Mouse (Mus musculus) forebrain, embryonic 14.5 days (tissue): ENCODE measurements around the gene Ephx4. TPM values are rescaled to one million over a fixed set of nuclear protein-coding genes. Genes with fewer than 3 reads are reported as not detected.

Source experiments
- ATAC-seq: fragments of 200-750 bp; cut with Nextera tagmentation; 2 replicates; pipeline ENCODE4 v1.8.0; 2017; ENCODE audit warnings: mild to moderate bottlenecking, moderate library complexity
- DNase-seq: peaks from one replicate; pipeline ENCODE4 v3.0.0-alpha.2; 2015; ENCODE audit warnings: low spot score
- H3K27ac ChIP-seq: fragments of 300-500 bp; sonication (generic); 2 replicates; pipeline ENCODE4 v1.5.1; 2014; ENCODE audit warnings: low read depth, mild to moderate bottlenecking, control low read depth, low read length, moderate library complexity
- H3K27me3 ChIP-seq: fragments of 300-500 bp; sonication (generic); replicated peaks from 2 replicates; pipeline ENCODE4 v1.6.1; 2014; ENCODE audit warnings: low read length, control low read depth, mixed read lengths; ENCODE audit not compliant: control insufficient read depth, insufficient read depth
- H3K36me3 ChIP-seq: fragments of 300-500 bp; sonication (generic); 2 replicates; pipeline ENCODE4 v1.6.1; 2014; ENCODE audit warnings: low read length, control low read depth; ENCODE audit not compliant: control insufficient read depth, insufficient read depth
- H3K4me1 ChIP-seq: fragments of 300-500 bp; sonication (generic); 2 replicates; pipeline ENCODE4 v1.6.1; 2014; ENCODE audit warnings: antibody characterized with exemption, low read length, control low read depth; ENCODE audit not compliant: control insufficient read depth, insufficient read depth
- H3K4me2 ChIP-seq: fragments of 300-500 bp; sonication (generic); 2 replicates; pipeline ENCODE4 v1.6.1; 2014; ENCODE audit warnings: mild to moderate bottlenecking, control low read depth, low read length
- H3K4me3 ChIP-seq: fragments of 300-500 bp; sonication (generic); 2 replicates; pipeline ENCODE4 v1.5.1; 2014; ENCODE audit warnings: low read depth, low read length, control low read depth
- H3K9ac ChIP-seq: fragments of 300-500 bp; sonication (generic); 2 replicates; pipeline ENCODE4 v1.6.1; 2014; ENCODE audit warnings: mild to moderate bottlenecking, low read length, control low read depth, moderate library complexity
- H3K9me3 ChIP-seq: fragments of 300-500 bp; sonication (generic); replicated peaks from 2 replicates; pipeline ENCODE4 v1.6.1; 2016; ENCODE audit warnings: low read length, control low read depth, mixed read lengths; ENCODE audit not compliant: control insufficient read depth
- WGBS: fragments of 180-500 bp; shearing (Covaris S2); extraction: QIAGEN DNeasy Blood & Tissue Kit; methylation state at CpG from one replicate; pipeline ENCODE4 v1.1.7; 2014; 5-methylcytosine and 5-hydroxymethylcytosine counted together
- polyA plus RNA-seq: library from polyadenylated mRNA; unstranded; fragments of >200 nt; fragmentation: Nextera tagmentation; extraction: Ambion mirVana; gene quantifications from 2 replicates; pipeline ENCODE4 v1.2.1, GENCODE M21; 2014

The Ephx4 gene
- polyA plus RNA-seq, 1 experiment from 2014 or later: 5.5 TPM

- no peaks in the 10 kb centered on the region for H3K4me1 ChIP-seq
- DNase-seq: no peak
- no peaks in the 10 kb centered on the region for H3K36me3 ChIP-seq
- H3K4me3 ChIP-seq: no peak overlapping the region
- 86% methylated on average over 10 of the region's 10 CpGs for WGBS
- no peak overlapping the region for H3K27ac ChIP-seq
- no peak for ATAC-seq
- H3K9me3 ChIP-seq: no peaks in the 10 kb centered on the region
- H3K27me3 ChIP-seq: no peaks in the 10 kb centered on the region
- no peak overlapping the region for H3K9ac ChIP-seq
- H3K4me2 ChIP-seq: no peak overlapping the region
These were observed 68.2 kb downstream of the Ephx4 start for GRCm38 (mm10) chr5:107470600-107471329.

Other genes with a start within 250 kb of the Ephx4 start
- gene Tgfbr3, start 113.1 kb upstream of the Ephx4 start, polyA plus RNA-seq: 2.2 and 3.5 TPM in 2 replicates
- 1.4 and 1.8 TPM in 2 replicates for gene Brdt, start 71.6 kb upstream of the Ephx4 start, polyA plus RNA-seq
- gene Lpcat2b, start 28.8 kb downstream of the Ephx4 start, polyA plus RNA-seq: not detected in 2 replicates
- gene Btbd8, start 35.3 kb downstream of the Ephx4 start, polyA plus RNA-seq: 16.2 and 22.1 TPM in 2 replicates
- 0.20 and 0.46 TPM in 2 replicates for gene Gm42669, start 104.9 kb downstream of the Ephx4 start, polyA plus RNA-seq
- 0.18 and 0.19 TPM in 2 replicates for gene 1700028K03Rik, start 132.0 kb downstream of the Ephx4 start, polyA plus RNA-seq
- gene Rpap2, start 194.6 kb downstream of the Ephx4 start, polyA plus RNA-seq: 23.5 and 25.1 TPM in 2 replicates
- 26.2 and 35.1 TPM in 2 replicates for gene Glmn, start 195.2 kb downstream of the Ephx4 start, polyA plus RNA-seq